Mouse (Mus musculus) thymus, postnatal 25 days (tissue): Measurements from ENCODE around the gene Msto1.
"Not testable (repeated sequence)": the region's sequence is repeated elsewhere in the genome, so short reads cannot be mapped to it uniquely, and the experiment has no call there.

Experiments used
- DNase-seq: peaks from one replicate; pipeline ENCODE4 v3.0.0; 2022

The Msto1 gene

GRCm38 (mm10) chr3:88913511-88914383 lies at the start of gene Msto1:
Gene Msto1, minus strand, starts transcription at chr3:88913999.
- peak; percentile 93 for DNase-seq

- DNase-seq = not testable (repeated sequence)
Observed at GRCm38 (mm10) chr3:88963211-88963610, 49.4 kb upstream of the Msto1 start.

GRCm38 (mm10) chr3:88953736-88954135 lies 39.9 kb upstream of the Msto1 start:
- no peak for DNase-seq

- DNase-seq = no peak
Observed at GRCm38 (mm10) chr3:88953246-88953645, 39.4 kb upstream of the Msto1 start.

GRCm38 (mm10) chr3:88951327-88951800 lies 37.6 kb upstream of the Msto1 start:
- DNase-seq = no peak

- DNase-seq = peak; percentile 86
Observed at GRCm38 (mm10) chr3:88950576-88951326, 37.0 kb upstream of the Msto1 start, which contains the start of the genes Ash1l and Dap3. Gene Ash1l, plus strand, starts transcription at chr3:88950622. Gene Dap3, minus strand, starts transcription at chr3:88951181.

GRCm38 (mm10) chr3:88949786-88950575 lies 36.2 kb upstream of the Msto1 start:
- DNase-seq = peak; percentile 93

- DNase-seq = no peak
Observed at GRCm38 (mm10) chr3:88944109-88944508, 30.3 kb upstream of the Msto1 start.

- no peak for DNase-seq
Observed at GRCm38 (mm10) chr3:88942316-88942880, 28.6 kb upstream of the Msto1 start.

GRCm38 (mm10) chr3:88939749-88940148 lies 25.9 kb upstream of the Msto1 start:
- DNase-seq = peak; percentile 6

- no peak for DNase-seq
Observed at GRCm38 (mm10) chr3:88939071-88939470, 25.3 kb upstream of the Msto1 start.

- DNase-seq = peak; percentile 31
Observed at GRCm38 (mm10) chr3:88929501-88929900, 15.7 kb upstream of the Msto1 start.

- DNase-seq = no peak
Observed at GRCm38 (mm10) chr3:88925651-88926050, 11.9 kb upstream of the Msto1 start.

- no peak for DNase-seq
Observed at GRCm38 (mm10) chr3:88923989-88924591, 10.3 kb upstream of the Msto1 start.

GRCm38 (mm10) chr3:88921411-88921810 lies 7.6 kb upstream of the Msto1 start:
- DNase-seq = no peak

GRCm38 (mm10) chr3:88918981-88919380 lies 5.2 kb upstream of the Msto1 start:
- no peak for DNase-seq

- no peak for DNase-seq
Observed at GRCm38 (mm10) chr3:88914384-88914810, 598 bp upstream of the Msto1 start.

GRCm38 (mm10) chr3:88912585-88912984 lies 1.2 kb downstream of the Msto1 start:
- DNase-seq = no peak

GRCm38 (mm10) chr3:88906393-88907159 lies 7.2 kb downstream of the Msto1 start:
- no peak for DNase-seq

GRCm38 (mm10) chr3:88905741-88906140 lies 8.1 kb downstream of the Msto1 start:
- no peak for DNase-seq

GRCm38 (mm10) chr3:88905209-88905608 lies 8.6 kb downstream of the Msto1 start:
- DNase-seq = no peak
